Mouse (Mus musculus) kidney, postnatal 14 days (tissue): ENCODE results near the gene Slc9a8.
"Not testable (repeated sequence)": the region's sequence is repeated elsewhere in the genome, so short reads cannot be mapped to it uniquely, and the experiment has no call there.

Experiments
- DNase-seq: peaks from one replicate; pipeline ENCODE4 v3.0.0; 2022; ENCODE audit warnings: mixed read lengths

Slc9a8 gene

DNA sequence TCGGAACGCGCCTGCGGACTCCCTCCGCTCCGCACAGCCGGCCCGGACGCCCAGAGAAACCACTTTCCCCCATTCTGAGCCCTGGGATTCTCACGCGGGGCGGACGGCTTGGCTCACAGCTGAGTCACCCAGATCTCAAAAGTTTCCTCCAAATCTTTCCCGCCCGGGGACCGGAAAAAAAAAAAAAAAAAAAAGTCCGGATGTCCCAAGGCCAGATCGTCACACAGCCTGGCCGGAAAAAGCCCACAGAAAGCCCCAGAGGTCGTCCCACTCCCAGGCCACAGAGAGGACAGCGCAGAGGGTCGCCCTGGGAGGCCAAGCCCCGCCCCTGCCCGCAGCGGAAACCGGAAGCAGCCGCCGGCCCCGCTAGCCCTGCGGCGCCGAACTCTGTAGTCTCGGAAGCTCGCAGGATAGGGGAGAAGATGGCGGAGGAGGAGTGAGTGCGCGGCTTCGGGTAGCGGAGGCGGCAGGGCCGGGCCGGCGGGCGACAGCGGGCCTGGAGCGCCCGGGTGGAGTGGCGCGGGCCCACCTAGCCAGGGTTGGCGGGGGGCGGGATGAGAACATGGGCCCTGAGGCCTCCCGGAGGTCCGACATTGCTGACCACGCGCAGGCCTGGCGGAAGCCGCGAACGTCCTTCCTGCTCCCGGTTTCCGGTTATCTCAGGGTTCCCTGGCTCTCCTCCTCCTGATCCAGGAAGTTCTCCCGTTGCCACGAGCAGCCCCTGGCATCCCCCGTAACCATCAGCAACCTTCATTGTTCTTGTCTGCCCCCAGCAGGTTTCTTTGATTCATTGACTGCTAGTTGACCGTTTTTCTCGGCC lies at the start of gene Slc9a8:
Gene Slc9a8 (plus strand): TSS at position 383 of the 820 bp plus-strand sequence.
- peak; percentile 98 for DNase-seq

DNA sequence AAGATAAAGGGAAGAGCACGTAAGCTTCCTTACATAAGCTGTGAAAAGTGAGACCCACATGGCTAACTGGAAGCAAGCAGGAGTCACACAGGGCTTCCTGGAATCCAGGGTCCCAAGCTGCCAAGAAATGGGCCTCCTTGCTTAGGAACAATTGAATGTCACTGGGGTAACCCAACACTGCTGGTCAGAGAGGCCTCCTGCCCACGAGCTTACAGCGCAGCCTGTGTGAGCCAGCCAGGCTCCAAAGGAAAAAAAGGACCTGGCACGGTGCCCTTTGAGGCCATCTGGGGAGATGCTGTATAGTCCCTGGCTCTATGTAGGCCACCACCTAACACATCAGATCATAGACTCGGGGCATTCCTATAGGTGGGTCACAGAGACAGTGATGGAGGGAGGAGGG lies 48.2 kb upstream of the Slc9a8 start:
- DNase-seq = peak; percentile 29

- DNase-seq = no peak
Measured at GRCm38 (mm10) chr2:167374191-167374805, 47.2 kb upstream of the Slc9a8 start.

GRCm38 (mm10) chr2:167375135-167375534 lies 46.4 kb upstream of the Slc9a8 start:
- no peak for DNase-seq

GRCm38 (mm10) chr2:167375688-167376087 lies 45.8 kb upstream of the Slc9a8 start:
- DNase-seq = no peak

DNA sequence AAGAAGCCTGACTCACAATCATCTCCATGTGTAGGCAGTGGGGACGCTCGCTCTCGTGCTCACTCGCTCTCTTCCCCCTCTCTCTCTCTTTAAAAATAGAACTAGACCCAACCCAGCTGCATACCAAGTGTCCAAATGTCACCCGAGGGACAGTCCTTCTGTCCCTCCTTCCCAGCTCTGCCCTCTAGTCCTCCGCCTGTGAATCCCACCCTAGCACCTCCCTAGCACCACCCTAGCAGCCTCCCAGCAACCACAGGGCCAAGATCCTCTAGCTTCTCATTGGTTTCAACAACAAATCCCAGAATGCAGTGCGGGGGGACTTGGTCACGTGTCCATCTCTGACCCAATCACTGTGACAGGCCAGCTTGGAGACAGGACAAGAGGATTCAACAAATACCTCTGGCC lies 45.4 kb upstream of the Slc9a8 start:
- DNase-seq = peak; percentile 20

DNA sequence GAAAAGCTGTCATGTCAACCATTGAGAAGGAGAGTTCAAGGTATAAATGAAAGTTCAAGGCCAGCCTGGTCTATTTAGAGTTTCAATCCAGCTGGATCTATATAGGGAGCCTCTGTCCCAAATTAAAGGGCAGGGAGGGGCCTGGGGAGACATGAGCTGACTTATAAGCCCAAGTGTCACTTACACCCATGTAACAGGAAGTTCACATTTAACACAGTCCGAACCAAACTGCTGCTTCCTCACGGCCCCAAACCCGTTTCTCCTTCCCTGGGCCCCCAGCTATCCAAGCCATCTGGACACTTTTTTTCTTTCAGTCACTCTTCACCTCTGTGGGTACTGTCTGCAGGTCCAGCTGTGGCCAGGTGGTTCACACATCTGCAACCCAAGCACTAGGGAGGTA lies 43.8 kb upstream of the Slc9a8 start:
- no peak for DNase-seq

DNA sequence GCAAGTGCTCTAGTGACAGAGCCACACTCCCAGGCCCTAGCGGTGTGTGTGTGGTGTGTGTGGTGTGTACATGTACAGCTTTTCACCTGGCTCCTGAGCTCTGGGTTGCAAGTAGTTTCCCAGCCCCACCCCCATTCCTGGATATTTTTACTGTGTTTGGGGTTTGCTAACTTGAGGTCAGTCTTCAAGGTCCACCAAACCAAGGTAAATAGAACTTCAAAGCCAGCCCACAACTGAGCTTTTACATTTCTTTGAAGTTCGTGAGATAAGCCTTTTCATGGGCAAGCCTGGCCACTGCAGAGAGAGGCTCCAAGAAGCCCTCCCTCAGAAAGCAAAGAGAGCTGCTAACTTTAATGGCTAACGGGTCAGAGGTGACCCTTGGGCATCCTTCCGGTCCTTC lies 42.5 kb upstream of the Slc9a8 start:
- peak; percentile 26 for DNase-seq

DNA sequence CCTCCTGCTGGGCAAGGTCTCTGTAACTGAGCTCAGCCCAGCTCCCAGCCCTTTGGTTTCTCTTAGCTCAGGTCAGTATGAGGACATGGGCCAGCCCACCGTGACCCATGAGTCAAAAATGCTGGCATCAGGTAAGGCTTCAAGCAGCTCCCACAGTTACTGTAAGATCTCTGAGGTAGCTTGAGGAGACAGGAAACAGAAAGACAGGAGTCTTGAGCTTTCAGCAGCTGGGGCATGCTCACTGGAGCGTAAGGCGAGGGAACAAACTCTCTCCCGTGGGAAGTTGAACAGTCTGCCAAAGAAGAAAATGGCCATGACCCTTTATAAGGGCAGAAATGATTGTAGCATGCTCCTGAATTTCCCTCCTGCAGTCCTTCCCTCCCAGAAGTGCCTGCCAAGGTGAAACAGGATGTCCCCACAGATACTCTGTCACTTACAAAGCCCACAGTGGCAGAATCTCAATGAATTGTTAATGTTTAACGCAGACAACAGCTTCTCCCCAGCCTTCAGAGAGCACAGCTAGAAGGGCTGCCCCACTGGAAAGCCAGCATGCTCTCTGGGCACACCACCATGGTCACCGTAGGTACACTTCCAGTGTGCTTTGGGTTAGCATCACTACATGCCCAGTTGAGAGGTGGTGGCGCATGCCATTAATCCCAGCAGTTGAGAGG lies 40.8 kb upstream of the Slc9a8 start:
- peak; percentile 64 for DNase-seq

DNA sequence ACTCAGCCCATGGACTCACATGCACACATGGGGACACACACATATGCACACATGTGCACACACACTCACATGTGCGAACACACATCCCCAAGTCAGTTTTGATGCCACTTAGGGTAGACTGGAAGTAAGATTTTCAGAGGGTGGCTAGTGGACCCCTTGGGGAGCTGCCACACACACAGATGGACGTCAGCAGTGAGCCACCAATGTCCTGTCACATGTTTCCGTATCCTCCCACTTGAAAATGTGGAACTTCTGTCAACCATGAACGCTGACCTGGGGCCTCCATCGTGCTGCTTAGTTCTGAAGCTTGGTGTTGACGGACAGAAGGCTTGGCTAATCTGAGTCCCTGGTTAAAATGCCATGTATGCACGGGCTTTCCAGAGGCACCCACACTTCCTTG lies 39.9 kb upstream of the Slc9a8 start:
- no peak for DNase-seq

DNA sequence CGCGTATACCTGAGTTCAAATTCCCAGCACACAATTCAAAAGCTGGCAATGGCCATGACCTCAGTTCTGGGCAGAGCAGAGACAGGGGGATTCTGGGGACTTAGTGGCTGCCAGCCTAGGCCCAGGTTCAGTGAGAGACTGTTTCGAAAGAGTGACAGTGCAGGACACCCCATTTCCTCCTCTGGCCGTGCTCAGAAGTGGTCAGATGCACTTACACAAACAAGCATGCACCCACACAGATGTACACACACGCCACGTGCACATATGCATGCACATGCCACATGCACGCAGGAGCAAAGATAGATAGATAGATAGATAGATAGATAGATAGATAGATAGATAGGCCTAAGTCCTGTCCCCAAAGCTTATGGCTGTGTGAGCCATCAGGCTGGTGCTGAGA lies 39.1 kb upstream of the Slc9a8 start:
- no peak for DNase-seq

GRCm38 (mm10) chr2:167383666-167384083 lies 37.8 kb upstream of the Slc9a8 start:
- DNase-seq = peak; percentile 87

DNA sequence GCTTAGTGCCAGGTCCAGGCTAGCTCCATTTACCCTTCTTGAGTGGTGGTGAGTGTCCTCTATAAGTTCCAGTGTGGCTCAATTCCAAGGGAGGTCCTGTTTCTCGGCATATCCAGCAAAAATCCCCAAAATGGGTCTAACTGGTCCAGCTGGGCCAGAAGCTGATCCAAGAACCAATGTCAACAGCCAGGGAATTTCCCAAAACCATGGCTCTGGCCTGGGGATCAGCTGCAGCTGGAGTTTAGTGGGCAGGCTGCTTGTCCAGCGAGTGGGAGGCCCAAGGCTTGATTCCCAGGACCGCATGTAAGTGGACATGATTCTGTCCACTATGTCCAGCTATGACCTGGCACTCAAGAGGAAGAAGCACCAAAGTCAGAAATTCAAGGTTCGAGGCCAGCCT lies 35.1 kb upstream of the Slc9a8 start:
- DNase-seq = no peak

- DNase-seq = no peak
Measured at GRCm38 (mm10) chr2:167386998-167387397, 34.5 kb upstream of the Slc9a8 start.

DNA sequence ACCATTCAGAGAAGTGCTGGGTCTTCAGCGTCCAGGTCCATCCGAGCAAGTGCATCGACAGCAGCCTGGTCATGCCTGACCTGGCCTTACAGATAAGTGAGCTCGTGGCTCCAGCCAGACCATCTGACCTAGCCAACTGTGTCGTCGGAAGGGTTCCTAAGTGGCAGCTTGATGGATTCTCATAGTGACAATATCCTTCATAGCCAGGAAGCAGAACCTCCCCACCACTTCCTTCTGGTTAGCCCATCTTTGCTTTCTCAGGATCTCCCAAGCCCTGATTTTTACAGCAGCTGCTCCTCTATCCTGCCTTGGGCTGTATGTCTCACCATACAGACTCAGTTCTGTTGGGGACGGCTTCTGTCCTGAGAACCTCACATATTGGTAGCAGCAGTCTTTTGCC lies 27.1 kb upstream of the Slc9a8 start:
- DNase-seq = no peak

GRCm38 (mm10) chr2:167396420-167396819 lies 25.1 kb upstream of the Slc9a8 start:
- not testable (repeated sequence) for DNase-seq

- DNase-seq = no peak
Measured at GRCm38 (mm10) chr2:167399012-167399411, 22.5 kb upstream of the Slc9a8 start.

DNA sequence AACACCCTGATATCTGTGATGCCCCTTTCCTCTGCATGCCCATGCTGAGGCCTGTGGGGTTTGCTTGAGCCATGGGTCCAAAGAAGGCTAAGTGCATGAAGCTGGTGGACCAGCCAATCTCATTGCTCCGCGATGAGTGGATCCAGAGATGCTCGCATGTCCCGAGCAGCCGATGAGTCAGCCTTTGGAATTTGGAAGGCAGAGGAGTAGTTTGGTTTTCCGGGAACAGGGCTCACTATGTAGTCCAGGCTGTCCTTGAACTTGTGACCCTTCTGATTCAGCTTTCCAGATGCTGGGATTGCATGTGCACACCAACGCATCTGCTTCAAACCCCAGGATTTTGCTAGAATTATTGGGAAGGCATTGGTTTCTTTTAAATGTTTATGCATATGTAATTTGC lies 21.9 kb upstream of the Slc9a8 start:
- DNase-seq = no peak

- no peak for DNase-seq
Measured at GRCm38 (mm10) chr2:167403085-167403484, 18.4 kb upstream of the Slc9a8 start.

DNA sequence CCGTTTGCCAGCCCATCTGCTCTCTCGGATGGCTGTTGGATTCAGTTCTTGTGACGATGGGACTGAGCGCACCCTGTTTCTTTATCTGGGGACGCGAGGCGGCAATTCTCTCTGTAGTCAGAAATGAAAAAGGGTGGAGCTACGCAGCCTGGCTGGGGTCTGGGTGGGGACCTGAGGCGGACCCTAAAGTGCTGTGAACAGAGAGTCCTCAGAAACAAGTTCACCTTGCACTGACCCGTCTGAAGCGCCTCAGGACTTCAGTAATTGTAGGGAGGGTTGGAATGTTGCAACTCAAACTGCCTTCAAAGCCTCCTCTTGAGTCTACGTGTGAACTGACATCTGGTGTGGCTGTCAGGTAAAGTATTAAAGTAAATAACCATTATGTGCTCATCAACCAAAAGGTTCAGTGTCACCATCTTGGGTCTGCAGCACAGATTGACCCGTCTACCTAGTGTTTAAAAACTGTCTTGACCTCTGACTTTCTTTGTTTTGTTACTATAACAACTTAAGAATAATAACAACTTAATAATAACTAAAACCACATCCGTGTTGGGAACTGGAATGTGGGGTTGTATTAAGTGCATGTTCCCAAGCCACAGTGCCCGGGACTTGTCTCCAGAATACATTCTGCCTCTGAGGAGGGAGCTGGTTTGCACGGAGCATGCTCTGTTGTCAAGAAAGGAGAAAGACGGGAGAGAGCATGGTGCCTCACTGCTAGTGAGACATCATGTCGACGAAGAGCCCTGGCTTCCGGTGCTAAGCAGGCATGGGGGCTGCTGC lies 16.2 kb upstream of the Slc9a8 start:
- DNase-seq = no peak

GRCm38 (mm10) chr2:167407296-167407929 lies 14.1 kb upstream of the Slc9a8 start:
- no peak for DNase-seq

- DNase-seq = no peak
Measured at GRCm38 (mm10) chr2:167414461-167414860, 7.1 kb upstream of the Slc9a8 start.
